Mouse (Mus musculus) adrenal gland, adult (tissue): ENCODE data around the gene Crybg1.
A peak's percentile ranks its signal among the peaks of the same experiment; 100 is the strongest.
"Not testable (repeated sequence)": the region's sequence is repeated elsewhere in the genome, so short reads cannot be mapped to it uniquely, and the experiment has no call there.

Experiments
- DNase-seq, 2 experiments: peaks; one replicate each; pipeline ENCODE4 v3.0.0; 2022 to 2023; ENCODE audit warnings: low spot score in 1 of 2; ENCODE audit not compliant: inconsistent age in 2 of 2

Gene Crybg1

GRCm38 (mm10) chr10:43980080-43980479 is 168.6 kb downstream of the Crybg1 start:
- no peak for DNase-seq

- peak in 1 of 2 experiments; percentile 14 for DNase-seq
Observed at GRCm38 (mm10) chr10:43977353-43977752, 171.3 kb downstream of the Crybg1 start.

GRCm38 (mm10) chr10:43973244-43973643 is 175.4 kb downstream of the Crybg1 start:
- no peak for DNase-seq

GRCm38 (mm10) chr10:43964943-43965342 is 183.7 kb downstream of the Crybg1 start:
- DNase-seq = no peak

- peak; percentile 34 to 78 for DNase-seq
Observed at GRCm38 (mm10) chr10:43953942-43954341, 194.7 kb downstream of the Crybg1 start.

- no peak for DNase-seq
Observed at GRCm38 (mm10) chr10:43945435-43945834, 203.2 kb downstream of the Crybg1 start.

- DNase-seq = no peak
Observed at GRCm38 (mm10) chr10:43943736-43944135, 204.9 kb downstream of the Crybg1 start.

- DNase-seq = no peak
Observed at GRCm38 (mm10) chr10:43939136-43939662, 209.5 kb downstream of the Crybg1 start.

GRCm38 (mm10) chr10:43928596-43928995 is 220.1 kb downstream of the Crybg1 start:
- DNase-seq = no peak

- DNase-seq = no peak
Observed at GRCm38 (mm10) chr10:43927736-43928135, 220.9 kb downstream of the Crybg1 start.

- not testable (repeated sequence) for DNase-seq
Observed at GRCm38 (mm10) chr10:43925776-43926175, 222.9 kb downstream of the Crybg1 start.

GRCm38 (mm10) chr10:43923096-43923495 is 225.6 kb downstream of the Crybg1 start:
- DNase-seq = peak; percentile 21 to 48

GRCm38 (mm10) chr10:43918696-43919608 is 229.7 kb downstream of the Crybg1 start:
- DNase-seq = peak; percentile 67 to 91

GRCm38 (mm10) chr10:43916737-43917136 is 231.9 kb downstream of the Crybg1 start:
- DNase-seq = no peak

- DNase-seq = no peak
Observed at GRCm38 (mm10) chr10:43916181-43916580, 232.5 kb downstream of the Crybg1 start.

- DNase-seq = no peak
Observed at GRCm38 (mm10) chr10:43912236-43912635, 236.4 kb downstream of the Crybg1 start.

- no peak for DNase-seq
Observed at GRCm38 (mm10) chr10:43910873-43911142, 237.8 kb downstream of the Crybg1 start.

- DNase-seq = no peak
Observed at GRCm38 (mm10) chr10:43910032-43910872, 238.4 kb downstream of the Crybg1 start.

GRCm38 (mm10) chr10:43904569-43904968 is 244.1 kb downstream of the Crybg1 start:
- no peak for DNase-seq

- peak; percentile 92 to 98 for DNase-seq
Observed at GRCm38 (mm10) chr10:43901578-43902194, 247.0 kb downstream of the Crybg1 start, which contains the start of the genes Qrsl1 and Rtn4ip1. TSS of gene Qrsl1 (minus strand) at chr10:43901745. TSS of gene Rtn4ip1 (plus strand) at chr10:43901807.
